Mouse (Mus musculus): ENCODE measurements around the gene Dlk1. TPM values are rescaled to one million over a fixed set of nuclear protein-coding genes. Genes with fewer than 3 reads are reported as not detected.
"Not testable (repeated sequence)": the region's sequence is repeated elsewhere in the genome, so short reads cannot be mapped to it uniquely, and the experiment has no call there.

Gene Dlk1
- polyA plus RNA-seq, 1 experiment from 2014 or later: 482 TPM

DNA sequence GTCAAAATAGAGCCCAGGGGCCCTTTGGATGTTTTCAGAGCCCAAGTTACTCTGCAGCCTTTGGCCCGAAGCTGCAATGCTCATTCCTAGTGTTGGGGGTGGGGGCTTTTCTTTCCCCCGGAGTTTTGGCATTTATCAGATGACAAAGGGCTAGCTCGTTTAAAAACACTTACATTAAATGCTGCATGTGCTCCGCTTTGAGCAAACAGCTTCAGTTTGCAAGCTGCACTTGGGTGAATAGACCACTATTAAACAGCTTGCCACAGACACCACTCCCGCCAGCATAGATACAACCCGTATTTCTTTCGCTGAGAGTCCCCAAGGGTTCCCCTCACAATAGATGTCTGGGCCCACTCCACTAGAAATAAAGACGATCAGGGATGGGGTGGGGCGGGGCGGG is 6.3 kb downstream of the Dlk1 start:
- Histone ChIP-seq H3K9ac (ENCODE audit: low read depth, low read length) (no peak overlapping the region), H3K36me3 (ENCODE audit: control insufficient read depth, insufficient read depth) (no peaks in the 10 kb centered on the region), H3K9me3 (replicated peaks; ENCODE audit: control insufficient read depth, low read length) (no peaks in the 10 kb centered on the region), H3K4me2 (ENCODE audit: low read depth, low read length) (no peak overlapping the region), H3K4me1 (ENCODE audit: control insufficient read depth, low read depth, low read length) (no peaks in the 10 kb centered on the region; the same call in 1 of the 2 replicates), H3K27ac (ENCODE audit: low read length) (no peak overlapping the region), H3K4me3 (ENCODE audit: low read depth, low read length) (no peak overlapping the region), H3K27me3 (ENCODE audit: control insufficient read depth, insufficient read depth, low read depth, low read length) (peaks cover 10% of the 10 kb centered on the region)
- ATAC-seq (ENCODE audit: low read depth): no peak
- WGBS (ENCODE audit: insufficient replicate concordance): 34% methylated on average over 10 of the region's 10 CpGs

DNA sequence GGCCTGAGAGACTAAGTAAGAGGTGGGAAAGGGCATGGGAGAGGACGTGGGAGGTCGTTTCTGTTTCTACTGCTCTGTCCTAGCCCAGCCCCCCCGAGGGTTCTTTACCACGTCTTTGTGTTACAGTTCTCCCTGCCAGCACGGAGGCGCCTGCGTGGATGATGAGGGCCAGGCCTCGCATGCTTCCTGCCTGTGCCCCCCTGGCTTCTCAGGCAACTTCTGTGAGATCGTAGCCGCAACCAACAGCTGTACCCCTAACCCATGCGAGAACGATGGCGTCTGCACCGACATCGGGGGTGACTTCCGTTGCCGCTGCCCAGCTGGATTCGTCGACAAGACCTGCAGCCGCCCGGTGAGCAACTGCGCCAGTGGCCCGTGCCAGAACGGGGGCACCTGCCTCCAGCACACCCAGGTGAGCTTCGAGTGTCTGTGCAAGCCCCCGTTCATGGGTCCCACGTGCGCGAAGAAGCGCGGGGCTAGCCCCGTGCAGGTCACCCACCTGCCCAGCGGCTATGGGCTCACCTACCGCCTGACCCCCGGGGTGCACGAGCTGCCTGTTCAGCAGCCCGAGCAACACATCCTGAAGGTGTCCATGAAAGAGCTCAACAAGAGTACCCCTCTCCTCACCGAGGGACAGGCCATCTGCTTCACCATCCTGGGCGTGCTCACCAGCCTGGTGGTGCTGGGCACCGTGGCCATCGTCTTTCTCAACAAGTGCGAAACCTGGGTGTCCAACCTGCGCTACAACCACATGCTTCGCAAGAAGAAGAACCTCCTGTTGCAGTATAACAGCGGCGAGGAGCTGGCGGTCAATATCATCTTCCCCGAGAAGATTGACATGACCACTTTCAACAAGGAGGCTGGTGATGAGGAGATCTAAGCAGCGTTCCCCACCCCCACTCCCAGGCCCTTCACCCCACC is 7.1 kb downstream of the Dlk1 start:
- no peak overlapping the region for H3K27ac ChIP-seq (ENCODE audit: low read length)
- peaks cover 1% of the 10 kb centered on the region for H3K27me3 ChIP-seq (ENCODE audit: control insufficient read depth, insufficient read depth, low read depth, low read length)
- ATAC-seq (ENCODE audit: low read depth): no peak
- H3K36me3 ChIP-seq (ENCODE audit: control insufficient read depth, insufficient read depth): no peaks in the 10 kb centered on the region
- no peak overlapping the region for H3K4me2 ChIP-seq (ENCODE audit: low read depth, low read length)
- no peak overlapping the region for H3K4me3 ChIP-seq (ENCODE audit: low read depth, low read length)
- 42% methylated on average over 49 of the region's 49 CpGs for WGBS (ENCODE audit: insufficient replicate concordance)
- no peaks in the 10 kb centered on the region for H3K9me3 ChIP-seq (replicated peaks; ENCODE audit: control insufficient read depth, low read length)
- no peak overlapping the region for H3K9ac ChIP-seq (ENCODE audit: low read depth, low read length)
- H3K4me1 ChIP-seq (ENCODE audit: control insufficient read depth, low read depth, low read length): no peaks in the 10 kb centered on the region; the same call in 1 of the 2 replicates

DNA sequence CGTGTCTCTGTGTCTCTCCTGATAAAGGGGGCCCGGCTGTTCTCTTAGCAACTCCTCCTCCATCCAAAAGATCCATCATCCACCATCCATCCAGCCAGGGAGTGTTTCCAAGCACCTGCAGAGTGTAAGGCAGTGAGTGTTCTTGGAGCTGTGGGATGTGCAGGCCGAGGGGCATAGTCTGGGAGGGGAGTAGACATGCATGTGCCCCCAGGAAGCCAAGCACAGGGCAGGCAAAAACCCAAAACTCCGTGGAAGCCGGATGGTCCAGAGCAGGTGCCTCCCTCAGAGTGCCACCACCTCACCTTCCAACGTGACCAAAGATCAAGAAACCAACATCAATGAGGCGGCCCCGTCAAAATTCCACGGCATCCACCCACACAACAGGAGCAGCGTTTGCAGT is 10.0 kb downstream of the Dlk1 start:
- Histone ChIP-seq H3K4me3 (ENCODE audit: low read depth, low read length) (no peak overlapping the region), H3K4me1 (ENCODE audit: control insufficient read depth, low read depth, low read length) (no peaks in the 10 kb centered on the region; the same call in 1 of the 2 replicates)
- ATAC-seq (ENCODE audit: low read depth): no peak

GRCm38 (mm10) chr12:109467417-109467816 is 14.8 kb downstream of the Dlk1 start:
- not testable (repeated sequence) for H3K4me2 ChIP-seq (ENCODE audit: low read depth, low read length); H3K27me3 ChIP-seq (ENCODE audit: control insufficient read depth, insufficient read depth, low read depth, low read length); H3K36me3 ChIP-seq (ENCODE audit: control insufficient read depth, insufficient read depth); H3K4me1 ChIP-seq (ENCODE audit: control insufficient read depth, low read depth, low read length); H3K27ac ChIP-seq (ENCODE audit: low read length); H3K4me3 ChIP-seq (ENCODE audit: low read depth, low read length); H3K9ac ChIP-seq (ENCODE audit: low read depth, low read length); ATAC-seq (ENCODE audit: low read depth); H3K9me3 ChIP-seq (replicated peaks; ENCODE audit: control insufficient read depth, low read length)
- 47% methylated on average over 4 of the region's 4 CpGs for WGBS (ENCODE audit: insufficient replicate concordance)

More for the DNA sequence above, 10.0 kb downstream of the Dlk1 start:
- Histone ChIP-seq H3K4me2 (ENCODE audit: low read depth, low read length) (no peak overlapping the region), H3K9ac (ENCODE audit: low read depth, low read length) (no peak overlapping the region), H3K27ac (ENCODE audit: low read length) (no peak overlapping the region), H3K36me3 (ENCODE audit: control insufficient read depth, insufficient read depth) (no peaks in the 10 kb centered on the region), H3K9me3 (replicated peaks; ENCODE audit: control insufficient read depth, low read length) (no peaks in the 10 kb centered on the region), H3K27me3 (ENCODE audit: control insufficient read depth, insufficient read depth, low read depth, low read length) (no peaks in the 10 kb centered on the region; the same call in 1 of the 2 replicates)
- 52% methylated on average over 10 of the region's 10 CpGs for WGBS (ENCODE audit: insufficient replicate concordance)

DNA sequence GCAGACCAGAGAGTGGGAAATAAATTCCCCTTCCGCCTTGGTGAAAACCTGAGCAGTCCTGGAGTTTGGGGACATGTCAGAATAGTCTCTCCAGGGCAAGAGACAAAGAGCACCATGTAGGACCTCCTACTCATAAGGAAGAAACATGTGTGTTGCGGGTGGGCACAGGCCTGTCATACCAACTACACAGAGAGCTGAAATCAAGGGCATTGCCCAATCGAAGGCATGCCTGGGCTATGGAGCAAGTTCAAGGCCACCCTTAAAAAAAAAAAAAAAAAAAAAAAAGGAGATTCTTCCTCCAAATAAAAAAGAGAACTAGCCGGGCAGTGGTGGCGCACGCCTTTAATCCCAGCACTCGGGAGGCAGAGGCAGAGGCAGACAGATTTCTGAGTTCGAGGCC is 17.2 kb downstream of the Dlk1 start:
- Histone ChIP-seq H3K9ac (ENCODE audit: low read depth, low read length) (no peak overlapping the region), H3K4me1 (ENCODE audit: control insufficient read depth, low read depth, low read length) (no peaks in the 10 kb centered on the region), H3K36me3 (ENCODE audit: control insufficient read depth, insufficient read depth) (no peaks in the 10 kb centered on the region), H3K9me3 (replicated peaks; ENCODE audit: control insufficient read depth, low read length) (no peaks in the 10 kb centered on the region), H3K4me3 (ENCODE audit: low read depth, low read length) (no peak overlapping the region), H3K27ac (ENCODE audit: low read length) (no peak overlapping the region), H3K4me2 (ENCODE audit: low read depth, low read length) (no peak overlapping the region), H3K27me3 (ENCODE audit: control insufficient read depth, insufficient read depth, low read depth, low read length) (no peaks in the 10 kb centered on the region)
- 61% methylated on average over 8 of the region's 8 CpGs for WGBS (ENCODE audit: insufficient replicate concordance)
- ATAC-seq (ENCODE audit: low read depth): no peak

DNA sequence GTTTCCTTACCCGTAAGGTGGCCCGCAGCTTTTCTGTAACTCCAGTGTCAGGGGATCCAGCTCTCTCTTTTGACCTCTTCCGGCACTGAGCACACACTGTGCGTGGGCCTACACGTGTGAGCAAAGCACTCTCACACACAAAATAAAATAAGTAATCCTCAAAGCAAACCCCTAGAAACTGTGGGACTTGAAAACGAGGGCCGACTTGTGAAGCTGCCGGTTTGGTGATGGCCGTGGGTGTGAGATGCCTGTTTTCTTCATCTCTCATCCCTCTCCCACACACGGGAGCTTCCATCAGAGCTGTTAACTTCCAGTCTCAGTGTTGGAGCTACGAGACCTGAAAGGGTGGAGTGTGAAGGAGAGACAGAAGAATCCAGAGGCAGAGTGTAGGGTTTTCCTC is 20.0 kb downstream of the Dlk1 start:
- no peaks in the 10 kb centered on the region for H3K4me1 ChIP-seq (ENCODE audit: control insufficient read depth, low read depth, low read length)
- no peaks in the 10 kb centered on the region for H3K9me3 ChIP-seq (replicated peaks; ENCODE audit: control insufficient read depth, low read length)
- ATAC-seq (ENCODE audit: low read depth): no peak
- H3K9ac ChIP-seq (ENCODE audit: low read depth, low read length): no peak overlapping the region
- H3K4me2 ChIP-seq (ENCODE audit: low read depth, low read length): no peak overlapping the region
- WGBS (ENCODE audit: insufficient replicate concordance): 65% methylated on average over 11 of the region's 11 CpGs
- H3K36me3 ChIP-seq (ENCODE audit: control insufficient read depth, insufficient read depth): no peaks in the 10 kb centered on the region
- no peak overlapping the region for H3K27ac ChIP-seq (ENCODE audit: low read length)
- H3K4me3 ChIP-seq (ENCODE audit: low read depth, low read length): no peak overlapping the region
- no peaks in the 10 kb centered on the region for H3K27me3 ChIP-seq (ENCODE audit: control insufficient read depth, insufficient read depth, low read depth, low read length)

DNA sequence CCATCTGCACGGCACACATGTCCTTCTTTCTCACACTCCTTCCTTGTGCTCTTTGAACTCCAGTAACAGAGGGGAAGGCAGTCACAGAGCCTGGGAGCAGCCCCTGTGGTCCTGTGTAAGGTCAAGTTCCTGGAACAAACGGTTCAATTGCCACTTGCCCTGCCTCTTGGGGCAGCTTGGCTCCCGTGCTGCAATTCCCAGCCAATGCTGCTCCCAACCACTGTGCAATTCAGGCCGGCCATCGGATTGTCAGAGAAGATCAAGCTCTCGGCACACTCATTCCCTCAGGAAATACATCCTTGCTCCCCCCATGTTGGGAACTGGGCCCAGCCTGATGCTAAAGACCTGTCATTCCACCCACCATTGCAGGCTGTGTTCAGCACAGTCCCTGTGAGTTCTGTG is 21.0 kb downstream of the Dlk1 start:
- H3K27me3 ChIP-seq (ENCODE audit: control insufficient read depth, insufficient read depth, low read depth, low read length): no peaks in the 10 kb centered on the region
- no peak overlapping the region for H3K9ac ChIP-seq (ENCODE audit: low read depth, low read length)
- H3K4me2 ChIP-seq (ENCODE audit: low read depth, low read length): no peak overlapping the region
- 38% methylated on average over 6 of the region's 6 CpGs for WGBS (ENCODE audit: insufficient replicate concordance)
- H3K27ac ChIP-seq (ENCODE audit: low read length): no peak overlapping the region
- ATAC-seq (ENCODE audit: low read depth): no peak
- no peak overlapping the region for H3K4me3 ChIP-seq (ENCODE audit: low read depth, low read length)
- no peaks in the 10 kb centered on the region for H3K36me3 ChIP-seq (ENCODE audit: control insufficient read depth, insufficient read depth)
- H3K9me3 ChIP-seq (replicated peaks; ENCODE audit: control insufficient read depth, low read length): no peaks in the 10 kb centered on the region
- H3K4me1 ChIP-seq (ENCODE audit: control insufficient read depth, low read depth, low read length): no peaks in the 10 kb centered on the region

DNA sequence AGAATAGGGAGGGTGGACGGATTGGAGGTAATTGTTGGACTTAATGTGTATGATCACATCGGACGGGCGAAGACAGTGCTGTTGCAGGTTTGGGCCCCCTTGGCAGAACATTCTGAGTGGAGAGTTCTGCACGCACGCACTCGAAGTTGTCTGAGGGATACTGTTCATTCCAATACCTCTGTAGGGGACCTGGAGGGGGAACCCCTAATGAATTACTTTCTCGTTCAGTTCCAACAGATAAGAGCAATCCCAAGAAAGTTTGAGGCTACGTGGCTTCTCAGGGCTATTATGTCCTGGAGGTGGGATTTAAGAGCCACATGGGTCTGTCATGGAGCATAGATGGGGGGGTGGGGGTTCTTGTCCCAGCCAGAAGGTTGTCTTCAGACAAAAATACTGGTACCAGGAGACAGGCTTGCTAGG is 21.6 kb downstream of the Dlk1 start:
- ATAC-seq (ENCODE audit: low read depth): no peak
- Histone ChIP-seq H3K4me2 (ENCODE audit: low read depth, low read length) (no peak overlapping the region), H3K4me3 (ENCODE audit: low read depth, low read length) (no peak overlapping the region), H3K9me3 (replicated peaks; ENCODE audit: control insufficient read depth, low read length) (no peaks in the 10 kb centered on the region), H3K36me3 (ENCODE audit: control insufficient read depth, insufficient read depth) (no peaks in the 10 kb centered on the region), H3K27me3 (ENCODE audit: control insufficient read depth, insufficient read depth, low read depth, low read length) (no peaks in the 10 kb centered on the region), H3K27ac (ENCODE audit: low read length) (no peak overlapping the region), H3K9ac (ENCODE audit: low read depth, low read length) (no peak overlapping the region), H3K4me1 (ENCODE audit: control insufficient read depth, low read depth, low read length) (no peaks in the 10 kb centered on the region)
- WGBS (ENCODE audit: insufficient replicate concordance): 70% methylated on average over 9 of the region's 9 CpGs

DNA sequence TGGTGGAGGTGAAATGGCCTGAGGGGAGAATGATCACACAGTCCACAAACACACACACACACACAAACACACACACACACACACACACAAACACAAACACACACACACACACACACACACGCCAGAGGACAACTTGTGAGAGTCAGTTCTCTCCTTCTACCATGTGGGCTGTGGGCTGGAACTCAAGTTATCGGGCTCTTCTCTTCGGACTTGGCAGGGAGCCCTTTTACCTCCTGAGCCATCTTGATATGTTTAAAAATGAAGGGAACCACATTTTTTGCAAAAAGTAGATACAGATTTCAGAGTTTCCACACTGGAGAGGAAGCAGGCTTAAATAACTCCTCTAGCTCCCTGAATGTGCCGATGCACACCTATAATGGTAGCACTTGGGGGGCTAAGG is 22.9 kb downstream of the Dlk1 start:
- Histone ChIP-seq H3K27me3 (ENCODE audit: control insufficient read depth, insufficient read depth, low read depth, low read length) (no peaks in the 10 kb centered on the region), H3K27ac (ENCODE audit: low read length) (no peak overlapping the region), H3K4me2 (ENCODE audit: low read depth, low read length) (no peak overlapping the region), H3K4me3 (ENCODE audit: low read depth, low read length) (no peak overlapping the region), H3K9me3 (replicated peaks; ENCODE audit: control insufficient read depth, low read length) (no peaks in the 10 kb centered on the region), H3K4me1 (ENCODE audit: control insufficient read depth, low read depth, low read length) (no peaks in the 10 kb centered on the region), H3K9ac (ENCODE audit: low read depth, low read length) (no peak overlapping the region), H3K36me3 (ENCODE audit: control insufficient read depth, insufficient read depth) (no peaks in the 10 kb centered on the region)
- no peak for ATAC-seq (ENCODE audit: low read depth)
- 54% methylated on average over 4 of the region's 4 CpGs for WGBS (ENCODE audit: insufficient replicate concordance)
